Mouse (Mus musculus) forebrain, embryonic 11.5 days (tissue): ENCODE data around the gene Cdh15. TPM values are rescaled to one million over a fixed set of nuclear protein-coding genes. Genes with fewer than 3 reads are reported as not detected.

Source experiments
- ATAC-seq: fragments of 200-750 bp; cut with Nextera tagmentation; replicated peaks from 2 replicates; pipeline ENCODE4 v1.8.0; 2017; ENCODE audit warnings: moderate TSS enrichment; ENCODE audit not compliant: low FRiP score
- DNase-seq: peaks from one replicate; pipeline ENCODE4 v3.0.0-alpha.2; 2017; ENCODE audit warnings: low spot score
- H3K27ac ChIP-seq: fragments of 300-500 bp; sonication (generic); 2 replicates; pipeline ENCODE4 v1.5.1; 2014; ENCODE audit warnings: low read depth, low read length
- H3K27me3 ChIP-seq: fragments of 300-500 bp; sonication (generic); 2 replicates; pipeline ENCODE4 v1.6.1; 2014; ENCODE audit warnings: mild to moderate bottlenecking, low read length, mixed read lengths; ENCODE audit not compliant: control insufficient read depth, insufficient read depth
- H3K36me3 ChIP-seq: fragments of 300-500 bp; sonication (generic); 2 replicates; pipeline ENCODE4 v1.6.1; 2014; ENCODE audit warnings: mild to moderate bottlenecking, low read length, moderate library complexity, mixed read lengths; ENCODE audit not compliant: control insufficient read depth, insufficient read depth
- H3K4me1 ChIP-seq: fragments of 300-500 bp; sonication (generic); replicated peaks from 2 replicates; pipeline ENCODE4 v1.6.1; 2014; ENCODE audit warnings: low read length, mixed read lengths; ENCODE audit not compliant: control insufficient read depth, insufficient read depth
- H3K4me2 ChIP-seq: fragments of 300-500 bp; sonication (generic); 2 replicates; pipeline ENCODE4 v1.6.1; 2014; ENCODE audit warnings: low read depth, mild to moderate bottlenecking, low read length, moderate library complexity, mixed read lengths; ENCODE audit not compliant: severe bottlenecking
- H3K4me3 ChIP-seq: fragments of 300-500 bp; sonication (generic); 2 replicates; pipeline ENCODE4 v1.5.1; 2014; ENCODE audit warnings: low read depth, low read length
- H3K9ac ChIP-seq: fragments of 300-500 bp; sonication (generic); 2 replicates; pipeline ENCODE4 v1.6.1; 2014; ENCODE audit warnings: low read length
- H3K9me3 ChIP-seq: fragments of 300-500 bp; sonication (generic); 2 replicates; pipeline ENCODE4 v1.6.1; 2016; ENCODE audit warnings: low read length, mixed read lengths; ENCODE audit not compliant: control insufficient read depth
- WGBS: fragments of 180-500 bp; shearing (Covaris S2); extraction: QIAGEN DNeasy Blood & Tissue Kit; methylation state at CpG from one replicate; pipeline ENCODE4 v1.1.7; 2014; 5-methylcytosine and 5-hydroxymethylcytosine counted together
- polyA plus RNA-seq: library from polyadenylated mRNA; unstranded; fragments of >200 nt; fragmentation: Nextera tagmentation; extraction: Ambion mirVana; gene quantifications from 2 replicates; pipeline ENCODE4 v1.2.1, GENCODE M21; 2014

Gene Cdh15
- polyA plus RNA-seq, 1 experiment from 2014 or later = 0.56 TPM

DNA sequence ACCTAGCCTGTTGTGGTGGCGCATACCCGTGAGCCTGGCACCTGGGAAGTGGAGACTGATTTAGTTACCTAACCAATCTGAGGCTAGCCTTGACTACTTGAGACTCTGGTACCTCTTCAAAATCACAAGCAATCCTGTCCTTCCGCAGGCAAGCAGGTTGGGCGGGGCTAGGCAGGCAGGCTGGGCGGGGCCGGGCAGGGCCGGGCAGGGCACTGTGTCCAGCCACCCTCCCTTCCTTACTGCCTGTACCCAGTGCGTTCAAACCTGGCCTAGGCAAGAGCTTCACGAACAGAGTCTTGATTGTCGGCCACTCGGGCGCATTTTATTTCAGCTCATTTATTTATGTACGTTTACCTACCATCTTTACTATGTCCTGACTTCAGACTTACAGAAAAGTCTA is 12.1 kb downstream of the Cdh15 start:
- Histone ChIP-seq H3K27ac (no peak overlapping the region), H3K27me3 (no peaks in the 10 kb centered on the region), H3K4me2 (no peak overlapping the region), H3K4me3 (no peak overlapping the region), H3K9me3 (no peaks in the 10 kb centered on the region), H3K36me3 (no peaks in the 10 kb centered on the region), H3K9ac (no peak overlapping the region), H3K4me1 (no peaks in the 10 kb centered on the region; the same call in 1 of the 2 replicates)
- 62% methylated on average over 13 of the region's 13 CpGs for WGBS
- no peak for DNase-seq
- no peak for ATAC-seq

DNA sequence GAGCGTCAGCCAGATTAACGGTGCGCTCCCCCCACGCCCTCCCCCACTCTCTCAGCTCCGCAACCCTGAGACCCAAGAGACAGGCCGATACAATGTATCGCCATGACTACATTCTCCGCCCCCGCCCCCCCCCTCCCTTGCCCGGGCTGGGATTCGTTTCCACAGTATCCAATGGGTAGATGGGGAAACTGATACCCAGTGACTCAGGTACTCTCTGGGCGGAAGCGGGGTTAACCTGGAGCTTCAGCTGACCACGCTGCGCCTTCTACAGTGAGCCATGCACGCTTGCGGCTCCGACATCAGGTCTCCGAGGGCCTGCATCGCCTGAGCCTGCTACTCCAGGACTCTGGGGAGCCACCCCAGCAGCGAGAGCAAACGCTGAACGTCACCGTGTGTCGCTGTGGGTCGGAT is 17.0 kb downstream of the Cdh15 start:
- ATAC-seq = no peak
- no peaks in the 10 kb centered on the region; the same call in 1 of the 2 replicates for H3K9me3 ChIP-seq
- 50% methylated on average over 26 of the region's 26 CpGs for WGBS

DNA sequence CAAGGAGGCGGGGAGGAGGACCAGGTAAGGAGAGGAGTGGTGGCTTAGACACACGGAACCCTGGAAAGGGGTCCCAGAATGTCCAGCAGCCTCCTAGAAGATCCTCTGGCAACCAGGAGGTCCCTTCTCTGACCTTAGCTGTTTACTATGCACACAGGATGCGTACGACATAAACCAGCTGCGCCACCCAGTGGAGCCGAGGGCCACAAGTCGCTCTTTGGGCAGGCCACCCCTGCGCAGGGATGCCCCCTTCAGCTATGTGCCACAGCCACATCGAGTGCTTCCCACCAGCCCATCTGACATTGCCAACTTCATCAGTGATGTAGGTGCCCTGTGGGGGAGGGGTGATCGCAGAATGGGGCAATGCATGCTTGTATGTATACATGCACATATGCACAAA is 17.7 kb downstream of the Cdh15 start:
- WGBS = 52% methylated on average over 10 of the region's 10 CpGs
- DNase-seq = peak; percentile 62
- Histone ChIP-seq H3K4me3 (0 out of 2 replicates have a peak overlapping the region, but pooled peaks have one; percentile 11), H3K4me1 (no peaks in the 10 kb centered on the region; the same call in 1 of the 2 replicates), H3K36me3 (no peaks in the 10 kb centered on the region), H3K27me3 (peaks cover 1% of the 10 kb centered on the region; the same call in 1 of the 2 replicates), H3K9ac (no peak overlapping the region), H3K27ac (no peak overlapping the region), H3K4me2 (peak overlapping the region; percentile 37; the same call in 1 of the 2 replicates), H3K9me3 (no peaks in the 10 kb centered on the region; the same call in 1 of the 2 replicates)
- no peak for ATAC-seq

More for the DNA sequence above, 17.0 kb downstream of the Cdh15 start:
- Histone ChIP-seq H3K9ac (peak overlapping the region; percentile 6), H3K27me3 (no peaks in the 10 kb centered on the region), H3K27ac (no peak overlapping the region), H3K36me3 (no peaks in the 10 kb centered on the region), H3K4me2 (peak overlapping the region; percentile 37; the same call in 1 of the 2 replicates), H3K4me1 (no peaks in the 10 kb centered on the region; the same call in 1 of the 2 replicates), H3K4me3 (peak overlapping the region; percentile 11; the same call in 1 of the 2 replicates)
- DNase-seq = no peak

DNA sequence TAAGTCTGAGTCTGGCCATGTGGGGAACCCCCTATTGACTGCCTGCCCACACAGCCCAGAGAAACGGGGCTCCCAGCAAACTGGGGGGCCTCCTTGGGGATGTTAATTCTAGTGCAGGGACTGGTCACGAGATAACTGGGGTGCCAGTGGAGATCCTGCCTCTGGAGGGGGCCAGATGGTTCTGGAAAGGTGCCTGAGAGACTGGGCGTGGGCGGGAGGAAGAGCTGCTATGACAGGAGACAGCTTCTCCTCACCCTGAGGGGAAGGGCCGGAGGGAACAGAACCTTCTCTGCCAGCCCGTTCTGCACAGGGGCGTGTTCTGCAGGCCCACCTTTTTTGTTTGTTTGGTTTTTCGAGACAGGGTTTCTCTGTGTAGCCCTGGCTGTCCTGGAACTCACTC is 18.5 kb downstream of the Cdh15 start:
- Histone ChIP-seq H3K4me1 (no peaks in the 10 kb centered on the region; the same call in 1 of the 2 replicates), H3K27me3 (peaks cover 3% of the 10 kb centered on the region; the same call in 1 of the 2 replicates), H3K9ac (no peak overlapping the region), H3K27ac (no peak overlapping the region), H3K4me2 (no peak overlapping the region), H3K4me3 (no peak overlapping the region), H3K36me3 (no peaks in the 10 kb centered on the region), H3K9me3 (no peaks in the 10 kb centered on the region; the same call in 1 of the 2 replicates)
- 80% methylated on average over 8 of the region's 8 CpGs for WGBS
- DNase-seq = no peak
- ATAC-seq = no peak

DNA sequence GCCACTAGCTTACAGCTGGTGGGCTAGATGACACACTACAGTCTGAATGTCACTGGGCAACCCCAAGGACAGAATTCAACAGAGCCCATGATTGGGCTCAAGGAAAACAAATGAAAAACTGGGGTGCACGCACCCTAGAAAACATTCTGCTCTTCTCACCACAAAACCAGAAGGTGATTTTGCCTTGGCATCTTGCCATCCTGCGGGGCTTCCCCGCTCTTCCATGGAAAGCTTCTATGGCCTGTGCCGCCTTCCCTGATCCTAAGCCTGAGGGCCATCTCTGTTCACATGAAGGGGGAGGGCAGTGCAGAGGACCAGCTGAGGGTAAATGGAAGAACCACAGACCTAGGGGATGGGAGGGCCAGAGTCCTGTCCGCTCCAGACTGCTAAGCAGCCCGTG is 20.2 kb downstream of the Cdh15 start:
- DNase-seq = no peak
- Histone ChIP-seq H3K4me2 (no peak overlapping the region), H3K4me3 (no peak overlapping the region), H3K9ac (no peak overlapping the region), H3K27ac (no peak overlapping the region), H3K36me3 (no peaks in the 10 kb centered on the region), H3K4me1 (no peaks in the 10 kb centered on the region; the same call in 1 of the 2 replicates), H3K9me3 (no peaks in the 10 kb centered on the region; the same call in 1 of the 2 replicates), H3K27me3 (peaks cover 3% of the 10 kb centered on the region; the same call in 1 of the 2 replicates)
- WGBS = 92% methylated on average over 6 of the region's 6 CpGs
- no peak for ATAC-seq

DNA sequence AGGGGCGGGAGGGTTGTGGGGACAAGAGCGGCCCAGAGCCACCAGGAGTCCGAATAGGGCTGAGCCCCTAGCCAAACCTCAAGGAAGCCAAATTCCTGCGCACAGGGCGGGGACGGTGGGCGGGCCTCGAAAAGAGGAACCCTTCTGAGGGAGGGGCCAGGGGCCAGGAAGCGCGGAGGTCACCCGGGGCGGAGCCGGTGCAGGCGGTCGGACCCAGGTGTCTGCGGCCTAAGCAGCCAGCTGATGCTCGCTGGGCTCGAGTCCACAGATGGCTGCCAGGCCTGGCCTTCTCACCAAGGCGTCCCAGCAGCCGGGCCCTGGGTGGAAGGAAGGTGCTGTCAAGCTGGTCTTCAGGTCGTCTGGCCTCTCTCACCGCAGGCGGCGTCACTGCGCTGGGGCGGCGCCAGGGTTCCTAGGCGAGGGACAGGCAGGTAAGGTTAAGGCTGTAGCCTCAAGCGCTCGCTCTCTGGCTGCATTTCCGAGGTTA is 22.7 kb downstream of the Cdh15 start:
- H3K36me3 ChIP-seq = no peaks in the 10 kb centered on the region
- H3K27me3 ChIP-seq = peaks cover 3% of the 10 kb centered on the region; the same call in 1 of the 2 replicates
- H3K27ac ChIP-seq = no peak overlapping the region
- no peaks in the 10 kb centered on the region; the same call in 1 of the 2 replicates for H3K9me3 ChIP-seq
- H3K9ac ChIP-seq = peak overlapping the region; percentile 20; the same call in 1 of the 2 replicates
- ATAC-seq (no peak), DNase-seq (no peak)
- 10% methylated on average over 31 of the region's 31 CpGs for WGBS
- H3K4me1 ChIP-seq = no peaks in the 10 kb centered on the region; the same call in 1 of the 2 replicates
- H3K4me3 ChIP-seq = no peak overlapping the region
- H3K4me2 ChIP-seq = 0 out of 2 replicates have a peak overlapping the region, but pooled peaks have one; percentile 31

DNA sequence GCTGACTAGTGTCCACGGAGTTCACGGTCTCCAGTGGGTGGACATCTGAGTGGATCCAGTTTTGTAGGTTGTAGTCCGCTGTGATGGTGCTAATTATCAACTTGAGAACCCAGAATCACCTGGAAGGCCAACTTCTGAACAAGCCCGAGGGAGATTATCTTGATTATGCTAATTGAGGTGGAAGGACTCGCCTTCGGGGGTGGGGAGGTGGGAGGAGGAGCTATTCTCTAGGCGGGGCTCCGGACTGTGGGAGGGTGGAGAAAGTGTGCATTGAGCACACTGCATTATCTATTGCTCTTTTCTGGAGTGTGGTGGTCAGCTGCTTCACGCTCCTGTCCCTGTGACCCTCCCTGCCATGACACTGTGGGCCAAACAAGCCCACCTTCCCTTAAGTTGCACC is 23.9 kb downstream of the Cdh15 start:
- Histone ChIP-seq H3K9me3 (no peaks in the 10 kb centered on the region), H3K27ac (no peak overlapping the region), H3K4me1 (no peaks in the 10 kb centered on the region; the same call in 1 of the 2 replicates), H3K9ac (no peak overlapping the region), H3K4me2 (no peak overlapping the region), H3K36me3 (no peaks in the 10 kb centered on the region), H3K27me3 (peaks cover 3% of the 10 kb centered on the region; the same call in 1 of the 2 replicates), H3K4me3 (no peak overlapping the region)
- no peak for ATAC-seq
- DNase-seq = no peak
- WGBS = 57% methylated on average over 9 of the region's 9 CpGs

DNA sequence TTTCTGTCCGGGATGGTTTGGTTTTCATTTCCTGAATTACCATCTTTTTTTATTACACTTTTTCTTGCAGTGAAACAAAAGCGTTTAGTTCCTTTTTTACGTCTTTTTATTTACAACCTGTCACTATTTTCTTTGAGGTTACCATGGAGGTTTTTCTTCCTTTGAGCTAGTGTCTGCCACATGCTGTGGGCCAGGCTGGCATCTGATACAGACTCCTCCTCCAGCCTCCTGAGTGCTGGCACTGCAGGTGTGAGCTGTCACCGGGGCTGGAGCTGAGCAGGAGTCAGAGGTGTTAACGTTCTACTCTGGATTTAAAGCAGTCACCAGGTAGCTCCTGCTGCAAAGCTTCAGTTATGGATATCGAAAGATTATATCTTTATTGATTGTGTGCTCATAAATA is 25.4 kb downstream of the Cdh15 start:
- Histone ChIP-seq H3K4me2 (no peak overlapping the region), H3K27ac (no peak overlapping the region), H3K4me1 (no peaks in the 10 kb centered on the region; the same call in 1 of the 2 replicates), H3K27me3 (peaks cover 3% of the 10 kb centered on the region; the same call in 1 of the 2 replicates), H3K4me3 (no peak overlapping the region), H3K9ac (no peak overlapping the region), H3K36me3 (no peaks in the 10 kb centered on the region), H3K9me3 (no peaks in the 10 kb centered on the region)
- no peak for DNase-seq
- no peak for ATAC-seq
- 68% methylated on average over 6 of the region's 6 CpGs for WGBS

DNA sequence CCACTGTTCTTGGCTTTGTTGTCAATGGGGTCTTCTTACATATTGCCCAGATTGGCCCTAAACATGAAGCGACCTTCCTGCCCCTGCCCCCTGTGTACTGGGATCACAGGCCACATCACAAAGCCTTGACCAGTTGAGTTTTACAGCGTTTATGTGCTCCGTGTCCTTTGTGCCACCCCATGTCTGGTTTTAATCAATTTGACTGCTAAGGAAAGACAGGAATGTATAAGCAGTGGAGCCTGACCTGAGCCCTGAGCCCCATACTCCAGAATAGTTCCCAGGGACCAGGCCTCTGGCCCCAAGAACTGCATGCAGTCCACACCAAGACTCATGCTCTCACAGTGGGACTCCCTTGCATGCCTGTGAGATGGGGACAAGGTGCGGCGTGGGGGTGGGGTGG is 27.4 kb downstream of the Cdh15 start:
- DNase-seq (no peak), ATAC-seq (no peak)
- H3K4me2 ChIP-seq = no peak overlapping the region
- H3K9ac ChIP-seq = no peak overlapping the region
- H3K36me3 ChIP-seq = no peaks in the 10 kb centered on the region
- WGBS = 78% methylated on average over 5 of the region's 5 CpGs
- H3K4me3 ChIP-seq = no peak overlapping the region
- H3K27me3 ChIP-seq = peaks cover 3% of the 10 kb centered on the region; the same call in 1 of the 2 replicates
- no peak overlapping the region for H3K27ac ChIP-seq
- H3K9me3 ChIP-seq = no peaks in the 10 kb centered on the region
- H3K4me1 ChIP-seq = no peaks in the 10 kb centered on the region; the same call in 1 of the 2 replicates
